Mouse (Mus musculus) CH12.LX (cell line): ENCODE measurements around the gene Gpcpd1. TPM values are rescaled to one million over a fixed set of nuclear protein-coding genes. Genes with fewer than 3 reads are reported as not detected.

ENCODE experiments used
- DNase-seq: peaks from one replicate; pipeline ENCODE4 v3.0.0-alpha.2; 2013; ENCODE audit errors: extremely low read depth
- H3K27ac ChIP-seq: 2 replicates; pipeline ENCODE4 v1.5.1; 2012; ENCODE audit warnings: low read depth, mild to moderate bottlenecking, control low read depth, moderate library complexity; ENCODE audit not compliant: insufficient read depth
- H3K27me3 ChIP-seq: replicated peaks from 2 replicates; pipeline ENCODE3; 2012; ENCODE audit warnings: inconsistent platforms
- H3K36me3 ChIP-seq, 2 experiments: replicated peaks in 1 of 2; 2 replicates each; pipeline versions ENCODE3 to v1.6.1; 2012; ENCODE audit warnings: inconsistent platforms in 1 of 2, low read length in 1 of 2, mild to moderate bottlenecking in 1 of 2, mixed read lengths in 1 of 2, moderate library complexity in 1 of 2; ENCODE audit not compliant: control insufficient read depth in 1 of 2, insufficient read depth in 1 of 2
- H3K4me1 ChIP-seq, 2 experiments: 2 replicates each; pipeline ENCODE4 v1.6.1; 2012; ENCODE audit warnings: inconsistent platforms in 1 of 2, moderate library complexity in 1 of 2; ENCODE audit not compliant: insufficient read depth in 2 of 2, control insufficient read depth in 1 of 2
- H3K4me2 ChIP-seq: 2 replicates; pipeline ENCODE4 v1.6.1; 2012; ENCODE audit warnings: low read depth, mild to moderate bottlenecking, control low read depth; ENCODE audit not compliant: poor library complexity, insufficient read depth, severe bottlenecking
- H3K4me3 ChIP-seq, 3 experiments: fragments of 150-350 bp in 1 of 3; sonication (generic) in 1 of 3; replicated peaks in 1 of 3; 2 replicates each; pipeline versions ENCODE3 to v1.5.1; 2011 to 2012; ENCODE audit warnings: low read depth in 2 of 3, low read length in 2 of 3, mild to moderate bottlenecking in 2 of 3, moderate library complexity in 2 of 3, control low read depth in 1 of 3, improper control_type of control experiment in 1 of 3, inconsistent platforms in 1 of 3, mixed read lengths in 1 of 3; ENCODE audit not compliant: poor library complexity in 1 of 3
- H3K79me2 ChIP-seq: replicated peaks from 2 replicates; pipeline ENCODE4 v1.6.1; 2012; ENCODE audit warnings: mild to moderate bottlenecking, moderate library complexity; ENCODE audit not compliant: control insufficient read depth, poor library complexity, insufficient read depth, severe bottlenecking; ENCODE audit errors: extremely low read depth
- H3K9ac ChIP-seq: 2 replicates; pipeline ENCODE4 v1.6.1; 2012; ENCODE audit warnings: low read depth, mild to moderate bottlenecking, control low read depth, moderate library complexity; ENCODE audit not compliant: insufficient read depth
- H3K9me3 ChIP-seq: replicated peaks from 2 replicates; pipeline ENCODE3; 2012; ENCODE audit warnings: low read length, inconsistent platforms, mixed read lengths
- CHD1 ChIP-seq: IDR thresholded peaks from 2 replicates; pipeline ENCODE4 v1.6.1; 2012; ENCODE audit warnings: low read depth, low read length, improper control_type of control experiment, inconsistent platforms
- CHD2 ChIP-seq: IDR thresholded peaks from 2 replicates; pipeline ENCODE4 v1.6.1; 2011; ENCODE audit warnings: low read length, improper control_type of control experiment
- CTCF ChIP-seq, 2 experiments: IDR thresholded peaks in 1 of 2; conservative IDR thresholded peaks in 1 of 2; 2 replicates each; pipeline ENCODE4 v1.5.1; 2011 to 2012; ENCODE audit warnings: low read depth in 2 of 2, low read length in 2 of 2, improper control_type of control experiment in 1 of 2, inconsistent platforms in 1 of 2, mild to moderate bottlenecking in 1 of 2, moderate library complexity in 1 of 2
- ELF1 ChIP-seq: IDR thresholded peaks from 2 replicates; pipeline ENCODE4 v1.6.1; 2014; ENCODE audit warnings: low read depth, mild to moderate bottlenecking, inconsistent platforms, low read length, improper control_type of control experiment
- EP300 ChIP-seq: IDR thresholded peaks from 2 replicates; pipeline ENCODE4 v1.6.1; 2011; ENCODE audit warnings: low read length, improper control_type of control experiment
- HCFC1 ChIP-seq: IDR thresholded peaks from 2 replicates; pipeline ENCODE4 v1.6.1; 2012; ENCODE audit warnings: low read depth, mild to moderate bottlenecking, inconsistent platforms, low read length, improper control_type of control experiment
- IRF4 ChIP-seq: IDR thresholded peaks from 2 replicates; pipeline ENCODE4 v1.6.1; 2014; ENCODE audit warnings: low read depth, mild to moderate bottlenecking, inconsistent platforms, low read length, improper control_type of control experiment
- JUND ChIP-seq: conservative IDR thresholded peaks from 2 replicates; pipeline ENCODE4 v1.6.1; 2011; ENCODE audit warnings: low read depth, low read length, improper control_type of control experiment
- MAFK ChIP-seq: IDR thresholded peaks from 2 replicates; pipeline ENCODE4 v1.6.1; 2011; ENCODE audit warnings: low read length, improper control_type of control experiment; ENCODE audit not compliant: insufficient replicate concordance
- MAX ChIP-seq: IDR thresholded peaks from 2 replicates; pipeline ENCODE4 v1.6.1; 2011; ENCODE audit warnings: low read length, improper control_type of control experiment
- MEF2A ChIP-seq: IDR thresholded peaks from 2 replicates; pipeline ENCODE4 v1.6.1; 2014; ENCODE audit warnings: low read depth, mild to moderate bottlenecking, inconsistent platforms, low read length, improper control_type of control experiment, borderline replicate concordance
- MYC ChIP-seq: IDR thresholded peaks from 2 replicates; pipeline ENCODE4 v1.6.1; 2011; ENCODE audit warnings: low read depth, mild to moderate bottlenecking, improper control_type of control experiment, low read length
- NRF1 ChIP-seq: IDR thresholded peaks from 2 replicates; pipeline ENCODE4 v1.6.1; 2014; ENCODE audit warnings: low read depth, mild to moderate bottlenecking, inconsistent platforms, low read length, improper control_type of control experiment, moderate library complexity
- PAX5 ChIP-seq: IDR thresholded peaks from 2 replicates; pipeline ENCODE4 v1.6.1; 2012; ENCODE audit warnings: low read length, inconsistent platforms, mixed read lengths
- POLR2A ChIP-seq: IDR thresholded peaks from 2 replicates; pipeline ENCODE4 v1.6.1; 2011; ENCODE audit warnings: low read depth, mild to moderate bottlenecking, improper control_type of control experiment, low read length
- RAD21 ChIP-seq: IDR thresholded peaks from 2 replicates; pipeline ENCODE4 v1.6.1; 2011; ENCODE audit warnings: low read depth, mild to moderate bottlenecking, low read length, improper control_type of control experiment, moderate library complexity
- TCF12 ChIP-seq: IDR thresholded peaks from 2 replicates; pipeline ENCODE4 v1.6.1; 2014; ENCODE audit warnings: low read depth, mild to moderate bottlenecking, inconsistent platforms, low read length, improper control_type of control experiment
- UBTF ChIP-seq: IDR thresholded peaks from 2 replicates; pipeline ENCODE4 v1.6.1; 2012; ENCODE audit warnings: low read depth, mild to moderate bottlenecking, inconsistent platforms, low read length, improper control_type of control experiment, moderate library complexity
- USF1 ChIP-seq: IDR thresholded peaks from 2 replicates; pipeline ENCODE4 v1.6.1; 2014; ENCODE audit warnings: low read depth, mild to moderate bottlenecking, inconsistent platforms, low read length, improper control_type of control experiment
- ZC3H11A ChIP-seq: IDR thresholded peaks from 2 replicates; pipeline ENCODE4 v1.6.1; 2012; ENCODE audit warnings: low read depth, mild to moderate bottlenecking, inconsistent platforms, low read length, improper control_type of control experiment
- ZKSCAN1 ChIP-seq: IDR thresholded peaks from 2 replicates; pipeline ENCODE4 v1.6.1; 2012; ENCODE audit warnings: low read depth, inconsistent platforms, low read length, improper control_type of control experiment, borderline replicate concordance
- ZMIZ1 ChIP-seq: IDR thresholded peaks from 2 replicates; pipeline ENCODE4 v1.6.1; 2012; ENCODE audit warnings: low read depth, mild to moderate bottlenecking, inconsistent platforms, low read length, improper control_type of control experiment
- dilution Hi-C: fragments of 300-500 bp; cut with MboI; formaldehyde crosslinking; loops from 2 replicates; pipeline ENCODE4 v1.14.3; 2020; ENCODE audit warnings: low sequenced_read_pairs; ENCODE audit not compliant: extremely low pct_unique_long_range_greater_than_20kb, extremely low pct_ligation_motif_present
- in situ Hi-C: fragments of 300-500 bp; cut with MboI; formaldehyde crosslinking; loops from 3 replicates; pipeline ENCODE4 v1.14.3; 2019; ENCODE audit warnings: low sequenced_read_pairs, low pct_ligation_motif_present, low pct_unique_long_range_greater_than_20kb, mixed read lengths
- polyA plus RNA-seq: library from polyadenylated mRNA; unstranded; fragments of >175 nt; gene quantifications from 2 replicates; pipeline ENCODE4 v1.2.1, GENCODE M21; 2012; ENCODE audit warnings: low read depth; ENCODE audit not compliant: insufficient read length
- total RNA-seq, 2 experiments: library from RNA; depleted of rRNA; stranded (reverse); fragments of 300-350 nt in 1 of 2; fragments of >200 nt in 1 of 2; gene quantifications; 2 replicates each; pipeline ENCODE4 v1.2.3; 2012 to 2014

Gpcpd1 gene
- total and polyA plus RNA-seq, 3 experiments = 30.9 to 60.8 (median 33.5) TPM

GRCm38 (mm10) chr2:132589906-132590538 lies 2.5 kb upstream of the Gpcpd1 start:
- dilution Hi-C loops (no loop called here), in situ Hi-C loops (no loop called here)
- H3K36me3 ChIP-seq = no peaks in the 10 kb centered on the region
- H3K79me2 ChIP-seq = no peaks in the 10 kb centered on the region
- no peak overlapping the region for H3K4me3 ChIP-seq
- H3K9ac ChIP-seq = no peak overlapping the region
- peaks cover 9 to 27% of the 10 kb centered on the region in 2 experiments; a peak in 3 of 4 replicates for H3K4me1 ChIP-seq
- no peaks in the 10 kb centered on the region for H3K9me3 ChIP-seq
- DNase-seq = no peak
- peaks cover 3% of the 10 kb centered on the region for H3K27me3 ChIP-seq
- TF ChIP-seq ZMIZ1 = no peak
- no peak for TF ChIP-seq CHD1
- no peak for TF ChIP-seq RAD21
- no peak for TF ChIP-seq UBTF
- TF ChIP-seq MAFK = no peak
- no peak for TF ChIP-seq NRF1
- no peak for TF ChIP-seq ZC3H11A
- no peak for TF ChIP-seq HCFC1
- TF ChIP-seq POLR2A = no peak
- TF ChIP-seq CTCF (conservative IDR thresholded peaks at IDR 0.05 in 1 of 2, IDR thresholded peaks at IDR 0.05 in 1 of 2; ENCODE audit: low read depth in 2 of 2, low read length in 2 of 2) = no peak
- TF ChIP-seq CHD2 = no peak
- no peak for TF ChIP-seq JUND
- no peak for TF ChIP-seq MAX
- no peak for TF ChIP-seq PAX5
- TF ChIP-seq MYC = no peak
- no peak for TF ChIP-seq TCF12
- TF ChIP-seq EP300 = no peak
- TF ChIP-seq MEF2A = no peak
- TF ChIP-seq IRF4 = no peak
- no peak overlapping the region for H3K4me2 ChIP-seq
- H3K27ac ChIP-seq = no peak overlapping the region

- Histone ChIP-seq H3K27ac (no peak overlapping the region), H3K9ac (no peak overlapping the region), H3K4me2 (no peak overlapping the region), H3K79me2 (no peaks in the 10 kb centered on the region), H3K4me1 (peaks cover 9 to 16% of the 10 kb centered on the region in 2 experiments; a peak in 3 of 4 replicates), H3K9me3 (no peaks in the 10 kb centered on the region), H3K36me3 (no peaks in the 10 kb centered on the region), H3K27me3 (peaks cover 3% of the 10 kb centered on the region), H3K4me3 (no peak overlapping the region)
- DNase-seq = no peak
- TF ChIP-seq ELF1 (no peak), MAX (no peak), ZKSCAN1 (no peak), TCF12 (no peak), MAFK (no peak), ZC3H11A (no peak), USF1 (no peak)
- dilution Hi-C loops (no loop called here), in situ Hi-C loops (no loop called here)
Observed at GRCm38 (mm10) chr2:132586006-132586405, 1.5 kb downstream of the Gpcpd1 start.
